Mouse (Mus musculus) layer of hippocampus, postnatal 14 days (tissue): Measurements from ENCODE around the gene M1ap. TPM values are rescaled to one million over a fixed set of nuclear protein-coding genes. Genes with fewer than 3 reads are reported as not detected.

Source experiments
- DNase-seq, 2 experiments: peaks; one replicate each; pipeline ENCODE4 v3.0.0; 2021 to 2022; ENCODE audit warnings: low spot score in 2 of 2, mixed read lengths in 1 of 2
- total RNA-seq, 2 experiments: library from RNA; stranded (reverse); gene quantifications; 2 replicates each; pipeline ENCODE4 v1.2.3; 2021

The M1ap gene
- total RNA-seq, 2 experiments from 2014 or later = 0.44 TPM; not detected in 1

- DNase-seq = no peak
Observed at GRCm38 (mm10) chr6:83032769-83033191, 86.1 kb downstream of the M1ap start.

GRCm38 (mm10) chr6:83033249-83034185 is 86.8 kb downstream of the M1ap start, which contains the start of the genes Dok1 and Loxl3:
Gene Dok1 (minus strand): TSS chr6:83033471.
Gene Loxl3 (plus strand): TSS chr6:83034173.
- peak; percentile 40 to 59 for DNase-seq

- no peak for DNase-seq
Observed at GRCm38 (mm10) chr6:83034463-83035055, 87.9 kb downstream of the M1ap start.

GRCm38 (mm10) chr6:83037188-83037587 is 90.5 kb downstream of the M1ap start:
- no peak for DNase-seq

- peak; percentile 83 to 84 for DNase-seq
Observed at GRCm38 (mm10) chr6:83038496-83039012, 91.9 kb downstream of the M1ap start.

- no peak for DNase-seq
Observed at GRCm38 (mm10) chr6:83040601-83041000, 93.9 kb downstream of the M1ap start.

GRCm38 (mm10) chr6:83043561-83043960 is 96.9 kb downstream of the M1ap start:
- no peak for DNase-seq

- no peak for DNase-seq
Observed at GRCm38 (mm10) chr6:83043993-83044392, 97.3 kb downstream of the M1ap start.

GRCm38 (mm10) chr6:83044742-83045141 is 98.0 kb downstream of the M1ap start:
- no peak for DNase-seq

- DNase-seq = no peak
Observed at GRCm38 (mm10) chr6:83049367-83049766, 102.7 kb downstream of the M1ap start.

- DNase-seq = peak in 1 of 2 experiments; percentile 42
Observed at GRCm38 (mm10) chr6:83053136-83053960, 106.6 kb downstream of the M1ap start.

GRCm38 (mm10) chr6:83054074-83054851 is 107.6 kb downstream of the M1ap start, which contains the start of gene Aup1:
Gene Aup1 (plus strand): TSS chr6:83054521.
- peak; percentile 94 to 98 for DNase-seq

GRCm38 (mm10) chr6:83054871-83055431 is 108.2 kb downstream of the M1ap start, which contains the start of gene Htra2:
Gene Htra2 (minus strand): TSS chr6:83055273.
- DNase-seq = peak in 1 of 2 experiments; percentile 24

- no peak for DNase-seq
Observed at GRCm38 (mm10) chr6:83057790-83058189, 111.1 kb downstream of the M1ap start, which contains the start of gene Dqx1. Gene Dqx1 (plus strand): TSS chr6:83057844.

- no peak for DNase-seq
Observed at GRCm38 (mm10) chr6:83058725-83059124, 112.0 kb downstream of the M1ap start.

GRCm38 (mm10) chr6:83065995-83066394 is 119.3 kb downstream of the M1ap start:
- DNase-seq = no peak

- no peak for DNase-seq
Observed at GRCm38 (mm10) chr6:83066441-83066840, 119.7 kb downstream of the M1ap start.

GRCm38 (mm10) chr6:83068221-83068620 is 121.5 kb downstream of the M1ap start:
- no peak for DNase-seq

GRCm38 (mm10) chr6:83068706-83069487 is 122.2 kb downstream of the M1ap start:
- DNase-seq = no peak
